In the genomic region with DNA sequence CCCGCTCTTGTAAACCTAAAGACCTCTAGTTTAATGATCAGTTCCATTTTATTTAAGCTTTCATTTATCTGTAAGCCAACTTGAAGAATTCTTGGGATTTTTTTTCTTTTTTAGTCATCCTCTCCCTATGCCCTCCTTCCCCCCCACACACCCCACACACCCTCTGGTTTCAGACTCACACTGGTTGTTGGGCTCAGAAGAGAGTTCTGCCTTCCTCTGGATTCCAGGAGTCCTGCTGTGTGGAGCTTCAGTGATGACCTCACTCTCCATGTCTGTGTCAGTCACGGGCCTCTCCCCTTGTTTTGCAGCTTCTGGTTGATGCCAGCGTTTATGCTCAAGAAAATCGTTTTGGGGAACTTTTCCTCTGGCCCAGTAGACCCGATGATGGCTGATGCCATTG, we compare ENCODE assay signal across 27 mouse cellular contexts. TPM values are rescaled to one million over a fixed set of nuclear protein-coding genes. Genes with fewer than 3 reads are reported as not detected.
DNase-seq lines count a peak whose midpoint lies in the region; ATAC-seq lines count a peak whose summit lies in the region.
"Had no signal": no experiment of that assay in that cellular context is flagged by ENCODE, and none has a peak within 500 bp of the region (broad histone marks: within the 10 kb centered on the region; RNA-seq: fewer than 3 reads in every experiment).

No protein-coding gene starts in this region.

- H3K9ac ChIP-seq in midbrain, embryonic 11.5 days (ENCODE audit: low read length): no peak overlapping the region
- H3K9ac ChIP-seq in midbrain, embryonic 16.5 days (ENCODE audit: low read depth, low read length): no peak overlapping the region
- H3K9ac ChIP-seq: embryonic facial prominence, embryonic 13.5 days; embryonic facial prominence, embryonic 15.5 days; forebrain, embryonic 12.5 days had no signal

- H3K4me3 ChIP-seq in midbrain, embryonic 11.5 days (ENCODE audit: low read depth, low read length): no peak overlapping the region
- H3K4me3 ChIP-seq in midbrain, embryonic 16.5 days (ENCODE audit: low read depth, low read length): no peak overlapping the region
- H3K4me3 ChIP-seq in embryonic facial prominence, embryonic 10.5 days: no peak overlapping the region
- H3K4me3 ChIP-seq: embryonic facial prominence, embryonic 13.5 days; embryonic facial prominence, embryonic 15.5 days; erythroblast, embryonic 14.5 days; forebrain, embryonic 10.5 days; forebrain, embryonic 12.5 days had no signal

- no peaks in the 10 kb centered on the region for H3K27me3 ChIP-seq in midbrain, embryonic 11.5 days (ENCODE audit: control insufficient read depth, insufficient read depth, low read length)
- H3K27me3 ChIP-seq in midbrain, embryonic 16.5 days (ENCODE audit: control insufficient read depth, insufficient read depth, low read depth, low read length): no peaks in the 10 kb centered on the region
- H3K27me3 ChIP-seq in embryonic facial prominence, embryonic 10.5 days (replicated peaks; ENCODE audit: low read depth, poor library complexity, severe bottlenecking): no peaks in the 10 kb centered on the region
- H3K27me3 ChIP-seq: embryonic facial prominence, embryonic 13.5 days; embryonic facial prominence, embryonic 15.5 days; forebrain, embryonic 12.5 days; Patski had no signal

- H3K9me3 ChIP-seq in midbrain, embryonic 11.5 days (ENCODE audit: control insufficient read depth, low read length): no peaks in the 10 kb centered on the region
- H3K9me3 ChIP-seq in midbrain, embryonic 16.5 days (replicated peaks; ENCODE audit: control insufficient read depth, low read length, poor library complexity, severe bottlenecking): no peaks in the 10 kb centered on the region
- no peaks in the 10 kb centered on the region for H3K9me3 ChIP-seq in embryonic facial prominence, embryonic 10.5 days
- H3K9me3 ChIP-seq: embryonic facial prominence, embryonic 13.5 days; embryonic facial prominence, embryonic 15.5 days; forebrain, embryonic 10.5 days; forebrain, embryonic 12.5 days had no signal

- 0 out of 2 replicates have a peak, but pooled peaks cover 8% of the 10 kb centered on the region for H3K36me3 ChIP-seq in midbrain, embryonic 11.5 days (ENCODE audit: control insufficient read depth, insufficient read depth, low read length)
- peaks cover 59% of the 10 kb centered on the region for H3K36me3 ChIP-seq in midbrain, embryonic 16.5 days (ENCODE audit: control insufficient read depth, insufficient read depth, low read length)
- peaks cover 94% of the 10 kb centered on the region for H3K36me3 ChIP-seq in embryonic facial prominence, embryonic 10.5 days (replicated peaks)

- H3K27ac ChIP-seq in midbrain, embryonic 11.5 days (ENCODE audit: low read depth, low read length): no peak overlapping the region
- no peak overlapping the region for H3K27ac ChIP-seq in midbrain, embryonic 16.5 days (ENCODE audit: low read length)
- H3K27ac ChIP-seq in embryonic facial prominence, embryonic 10.5 days (replicated peaks): no peak overlapping the region
- H3K27ac ChIP-seq: embryonic facial prominence, embryonic 13.5 days; embryonic facial prominence, embryonic 15.5 days; forebrain, embryonic 10.5 days; forebrain, embryonic 12.5 days had no signal

- 88% methylated on average over 5 of the region's 5 CpGs for WGBS in midbrain, embryonic 11.5 days
- 94% methylated on average over 5 of the region's 5 CpGs for WGBS in midbrain, embryonic 16.5 days
- WGBS in embryonic facial prominence, embryonic 10.5 days: 85% methylated on average over 5 of the region's 5 CpGs

- intact Hi-C loops in left cerebral cortex, postnatal 10 days (cut with DNase I): no loop called here

- H3K4me1 ChIP-seq in midbrain, embryonic 11.5 days (ENCODE audit: control insufficient read depth, insufficient read depth, low read length): no peaks in the 10 kb centered on the region
- H3K4me1 ChIP-seq in midbrain, embryonic 16.5 days (ENCODE audit: control insufficient read depth, insufficient read depth, low read length): no peaks in the 10 kb centered on the region
- H3K4me1 ChIP-seq in embryonic facial prominence, embryonic 10.5 days: no peaks in the 10 kb centered on the region
- H3K4me1 ChIP-seq: embryonic facial prominence, embryonic 13.5 days; embryonic facial prominence, embryonic 15.5 days; forebrain, embryonic 10.5 days; forebrain, embryonic 12.5 days had no signal

- peak; percentile 51 for DNase-seq in midbrain, embryonic 11.5 days (ENCODE audit: low spot score, missing footprints)
- DNase-seq in R1 (ENCODE audit: low read depth, low spot score): peak; percentile 16
- DNase-seq in left cerebral cortex, postnatal 10 days (ENCODE audit: extremely low spot score in 1 of 2, low spot score in 2 of 2): no peak
- DNase-seq in embryonic facial prominence, embryonic 10.5 days (ENCODE audit: low spot score): no peak
- DNase-seq: adrenal gland, adult 2 months; adrenal gland, postnatal 10 days; adrenal gland, postnatal 25 days; cerebellum, adult 11-12 months; cerebellum, adult 2 months; cerebellum, adult 9-10 months; cerebellum, postnatal 10 days; cerebellum, postnatal 25 days had no signal

- H3K4me2 ChIP-seq in midbrain, embryonic 11.5 days: no peak overlapping the region
- H3K4me2 ChIP-seq in midbrain, embryonic 16.5 days (ENCODE audit: low read length): no peak overlapping the region
- H3K4me2 ChIP-seq: embryonic facial prominence, embryonic 13.5 days; embryonic facial prominence, embryonic 15.5 days; forebrain, embryonic 12.5 days had no signal

- no peak for ATAC-seq in midbrain, embryonic 11.5 days (ENCODE audit: low FRiP score)
- ATAC-seq in midbrain, embryonic 16.5 days: no peak
- ATAC-seq: forebrain, embryonic 14.5 days; forebrain, embryonic 16.5 days; Patski had no signal

RNA-seq across cellular contexts. Expression of a gene that starts 19.3 kb away (rescaled TPM):
- 122 and 125 TPM in 2 replicates for polyA plus RNA-seq in midbrain, embryonic 11.5 days (2014; fragmentation: Nextera tagmentation; extraction: Ambion mirVana)
- polyA plus RNA-seq in midbrain, embryonic 16.5 days (2015; fragmentation: Nextera tagmentation; extraction: Ambion mirVana): 111 and 126 TPM in 2 replicates
- total RNA-seq in left cerebral cortex, postnatal 10 days (2021): 10 to 100 TPM; 29.3 to 32.5 TPM
- 103 and 112 TPM in 2 replicates for polyA plus RNA-seq in embryonic facial prominence, embryonic 10.5 days (2016; fragmentation: Nextera tagmentation; extraction: Ambion mirVana)

RNA-seq across cellular contexts. Expression of a gene that starts 39.9 kb away (rescaled TPM):
- polyA plus RNA-seq in midbrain, embryonic 11.5 days (2014; fragmentation: Nextera tagmentation; extraction: Ambion mirVana): not detected in 2 replicates
- 1.1 and 1.8 TPM in 2 replicates for polyA plus RNA-seq in midbrain, embryonic 16.5 days (2015; fragmentation: Nextera tagmentation; extraction: Ambion mirVana)
- 1 to 10 TPM; 2.7 to 3.4 TPM for total RNA-seq in left cerebral cortex, postnatal 10 days (2021)
- polyA plus RNA-seq in embryonic facial prominence, embryonic 10.5 days (2016; fragmentation: Nextera tagmentation; extraction: Ambion mirVana): not detected in 2 replicates
- total RNA-seq: ES-E14, MEL had no signal
- polyA plus RNA-seq: C2C12; embryonic facial prominence, embryonic 11.5 days; embryonic facial prominence, embryonic 13.5 days; erythroblast, embryonic 14.5 days; forebrain, embryonic 10.5 days; forebrain, embryonic 14.5 days; Patski had no signal

RNA-seq across cellular contexts. Expression of a gene that starts 44.5 kb away (rescaled TPM):
- polyA plus RNA-seq in midbrain, embryonic 11.5 days (2014; fragmentation: Nextera tagmentation; extraction: Ambion mirVana): 18.3 and 18.7 TPM in 2 replicates
- 23.2 and 25.0 TPM in 2 replicates for polyA plus RNA-seq in midbrain, embryonic 16.5 days (2015; fragmentation: Nextera tagmentation; extraction: Ambion mirVana)
- total RNA-seq in left cerebral cortex, postnatal 10 days (2021): 10 to 100 TPM; 19.5 to 21.2 TPM
- polyA plus RNA-seq in embryonic facial prominence, embryonic 10.5 days (2016; fragmentation: Nextera tagmentation; extraction: Ambion mirVana): 20.1 and 22.7 TPM in 2 replicates

RNA-seq across cellular contexts. Expression of a gene that starts 57.3 kb away (rescaled TPM):
- not detected in 2 replicates for polyA plus RNA-seq in midbrain, embryonic 11.5 days (2014; fragmentation: Nextera tagmentation; extraction: Ambion mirVana)
- polyA plus RNA-seq in midbrain, embryonic 16.5 days (2015; fragmentation: Nextera tagmentation; extraction: Ambion mirVana): not detected in 2 replicates
- total RNA-seq in left cerebral cortex, postnatal 10 days (2021): not detected
- polyA plus RNA-seq in embryonic facial prominence, embryonic 10.5 days (2016; fragmentation: Nextera tagmentation; extraction: Ambion mirVana): not detected in 2 replicates
- total RNA-seq: adrenal gland, postnatal 25 days; ES-E14; MEL had no signal
- polyA plus RNA-seq: adrenal gland, adult 2 months; C2C12; cerebellum, adult 2 months; cortical plate, adult 2 months; embryonic facial prominence, embryonic 11.5 days; embryonic facial prominence, embryonic 13.5 days; embryonic facial prominence, embryonic 15.5 days; erythroblast, embryonic 14.5 days; forebrain, embryonic 10.5 days; forebrain, embryonic 12.5 days; forebrain, embryonic 14.5 days; forebrain, embryonic 16.5 days; frontal cortex, adult 2 months had no signal

Comparison
In these comparisons a context has a peak if more than half of its experiments do, and no peak if none do; other contexts are left out.
1. DNase-seq: peak in midbrain, embryonic 11.5 days (single experiment) and R1 (single experiment); none in left cerebral cortex, postnatal 10 days (0 of 2) and embryonic facial prominence, embryonic 10.5 days (single experiment).